Mouse (Mus musculus) lung, embryonic 16.5 days (tissue): ENCODE measurements around the gene Mrps34. TPM values are rescaled to one million over a fixed set of nuclear protein-coding genes. Genes with fewer than 3 reads are reported as not detected.

Experiments
- ATAC-seq: fragments of 200-750 bp; cut with Nextera tagmentation; 2 replicates; pipeline ENCODE4 v1.8.0; 2017; ENCODE audit warnings: low read depth, mild to moderate bottlenecking, moderate library complexity
- H3K27ac ChIP-seq: fragments of 300-500 bp; sonication (generic); 2 replicates; pipeline ENCODE4 v1.5.1; 2014; ENCODE audit warnings: mild to moderate bottlenecking, control low read depth, low read length
- H3K27me3 ChIP-seq: fragments of 300-500 bp; sonication (generic); 2 replicates; pipeline ENCODE4 v1.6.1; 2014; ENCODE audit warnings: low read depth, low read length, mixed read lengths; ENCODE audit not compliant: control insufficient read depth, insufficient read depth
- H3K36me3 ChIP-seq: fragments of 300-500 bp; sonication (generic); 2 replicates; pipeline ENCODE4 v1.6.1; 2014; ENCODE audit warnings: low read length; ENCODE audit not compliant: control insufficient read depth, insufficient read depth
- H3K4me1 ChIP-seq: fragments of 300-500 bp; sonication (generic); replicated peaks from 2 replicates; pipeline ENCODE4 v1.6.1; 2014; ENCODE audit warnings: low read length, mixed read lengths; ENCODE audit not compliant: control insufficient read depth, insufficient read depth
- H3K4me2 ChIP-seq: fragments of 300-500 bp; sonication (generic); 2 replicates; pipeline ENCODE4 v1.6.1; 2014; ENCODE audit warnings: low read depth, low read length, control low read depth
- H3K4me3 ChIP-seq: fragments of 300-500 bp; sonication (generic); 2 replicates; pipeline ENCODE4 v1.5.1; 2014; ENCODE audit warnings: mild to moderate bottlenecking, low read length, control low read depth
- H3K9ac ChIP-seq: fragments of 300-500 bp; sonication (generic); 2 replicates; pipeline ENCODE4 v1.6.1; 2014; ENCODE audit warnings: low read length, control low read depth
- H3K9me3 ChIP-seq: fragments of 300-500 bp; sonication (generic); 2 replicates; pipeline ENCODE4 v1.6.1; 2016; ENCODE audit warnings: low read length; ENCODE audit not compliant: control insufficient read depth
- WGBS: fragments of 180-500 bp; shearing (Covaris S2); extraction: QIAGEN DNeasy Blood & Tissue Kit; methylation state at CpG from one replicate; pipeline ENCODE4 v1.1.7; 2014; 5-methylcytosine and 5-hydroxymethylcytosine counted together
- polyA plus RNA-seq: library from polyadenylated mRNA; unstranded; fragments of >200 nt; fragmentation: Nextera tagmentation; extraction: Ambion mirVana; gene quantifications from 2 replicates; pipeline ENCODE4 v1.2.1, GENCODE M21; 2015

Gene Mrps34
- polyA plus RNA-seq, 1 experiment from 2014 or later, result 89.0 TPM

DNA sequence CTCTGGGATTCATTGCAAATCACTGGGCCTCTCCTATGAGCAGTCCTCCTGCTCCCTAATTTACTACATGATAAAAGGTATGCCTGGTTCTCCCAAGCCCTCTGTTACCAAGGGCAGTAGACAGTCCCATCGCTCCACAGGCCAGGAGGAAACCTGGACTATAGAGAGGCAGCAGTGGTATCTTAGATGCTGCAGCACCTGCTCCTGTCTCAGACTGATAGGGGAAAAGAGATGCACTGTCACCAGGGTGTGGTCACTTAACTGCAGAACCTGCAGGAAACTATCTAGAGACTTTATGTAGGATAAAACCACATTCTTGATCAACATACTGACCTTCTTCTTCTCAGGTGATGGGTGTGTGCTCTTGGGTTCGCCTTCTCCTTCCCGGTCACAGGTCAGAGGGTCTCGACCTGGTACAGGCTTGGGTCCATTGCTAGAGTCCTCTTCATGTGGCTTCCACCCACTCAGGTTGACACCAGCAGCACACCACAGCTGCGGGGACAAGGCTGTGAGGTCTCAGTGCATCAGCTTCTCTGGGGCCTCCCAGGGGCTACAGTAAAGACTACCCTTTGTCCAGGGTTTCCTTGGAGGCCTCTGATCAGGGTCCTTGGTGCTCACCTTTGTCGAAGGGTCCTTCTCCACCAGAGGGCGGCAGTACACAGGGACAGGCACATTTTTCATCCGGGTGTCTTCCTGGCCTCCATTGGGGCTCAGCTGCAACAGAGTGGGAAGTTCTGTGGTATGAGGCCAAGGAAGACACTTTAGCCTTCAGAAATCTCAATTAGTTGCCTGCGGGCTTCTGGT is 8.0 kb downstream of the Mrps34 start:
- Histone ChIP-seq H3K9me3 (no peaks in the 10 kb centered on the region), H3K36me3 (peaks cover 56% of the 10 kb centered on the region), H3K4me2 (no peak overlapping the region), H3K27me3 (no peaks in the 10 kb centered on the region), H3K4me1 (no peaks in the 10 kb centered on the region), H3K9ac (no peak overlapping the region), H3K4me3 (no peak overlapping the region), H3K27ac (no peak overlapping the region)
- ATAC-seq, result no peak
- WGBS, result 66% methylated on average over 9 of the region's 9 CpGs

- 82% methylated on average over 9 of the region's 9 CpGs for WGBS
- H3K4me3 ChIP-seq, result no peak overlapping the region
- no peaks in the 10 kb centered on the region for H3K27me3 ChIP-seq
- no peak overlapping the region for H3K4me2 ChIP-seq
- H3K4me1 ChIP-seq, result no peaks in the 10 kb centered on the region
- no peak overlapping the region for H3K9ac ChIP-seq
- peaks cover 59% of the 10 kb centered on the region for H3K36me3 ChIP-seq
- H3K9me3 ChIP-seq, result no peaks in the 10 kb centered on the region
- ATAC-seq, result no peak
- H3K27ac ChIP-seq, result no peak overlapping the region
Measured at GRCm38 (mm10) chr17:24903767-24904166, 8.9 kb downstream of the Mrps34 start.

- Histone ChIP-seq H3K4me3 (no peak overlapping the region), H3K36me3 (peaks cover 39% of the 10 kb centered on the region), H3K9ac (no peak overlapping the region), H3K27me3 (no peaks in the 10 kb centered on the region), H3K9me3 (no peaks in the 10 kb centered on the region), H3K4me1 (no peaks in the 10 kb centered on the region), H3K27ac (no peak overlapping the region), H3K4me2 (no peak overlapping the region)
- WGBS, result 94% methylated on average over 2 of the region's 2 CpGs
- ATAC-seq, result no peak
Measured at GRCm38 (mm10) chr17:24907591-24907990, 12.7 kb downstream of the Mrps34 start.

- no peak overlapping the region for H3K4me3 ChIP-seq
- no peak overlapping the region for H3K27ac ChIP-seq
- H3K4me2 ChIP-seq, result no peak overlapping the region
- ATAC-seq, result no peak
- no peaks in the 10 kb centered on the region for H3K4me1 ChIP-seq
- H3K27me3 ChIP-seq, result no peaks in the 10 kb centered on the region
- H3K36me3 ChIP-seq, result peaks cover 58% of the 10 kb centered on the region
- no peak overlapping the region for H3K9ac ChIP-seq
- H3K9me3 ChIP-seq, result no peaks in the 10 kb centered on the region
Measured at GRCm38 (mm10) chr17:24913984-24914383, 19.1 kb downstream of the Mrps34 start.

DNA sequence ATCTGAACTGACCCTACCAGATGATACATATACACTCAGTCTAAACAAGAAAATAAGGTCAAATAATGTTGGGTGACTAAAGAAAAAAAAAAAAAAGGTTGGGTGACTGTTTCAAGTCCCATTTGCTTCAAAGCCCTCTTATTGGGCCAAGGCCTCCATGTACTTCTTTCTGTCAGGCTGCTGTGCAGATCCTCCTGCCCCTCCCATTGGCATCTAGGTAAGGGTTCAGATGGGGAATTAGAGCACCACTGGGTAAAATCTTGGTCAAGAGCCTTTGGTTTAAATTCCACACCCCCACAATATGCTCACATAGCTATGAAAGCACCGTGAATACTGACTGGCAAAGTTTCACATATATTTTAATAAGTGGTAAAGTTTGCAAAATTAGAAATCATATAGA is 28.3 kb downstream of the Mrps34 start:
- H3K36me3 ChIP-seq, result peaks cover 48% of the 10 kb centered on the region
- ATAC-seq, result no peak
- 90% methylated on average over 1 of the region's 1 CpGs for WGBS

GRCm38 (mm10) chr17:24929506-24929905 is 34.6 kb downstream of the Mrps34 start:
- H3K9me3 ChIP-seq, result no peaks in the 10 kb centered on the region
- peaks cover 2% of the 10 kb centered on the region for H3K4me1 ChIP-seq
- no peaks in the 10 kb centered on the region for H3K27me3 ChIP-seq
- H3K36me3 ChIP-seq, result peaks cover 9% of the 10 kb centered on the region
- H3K9ac ChIP-seq, result no peak overlapping the region
- no peak overlapping the region for H3K27ac ChIP-seq
- no peak for ATAC-seq
- no peak overlapping the region for H3K4me2 ChIP-seq
- 80% methylated on average over 1 of the region's 1 CpGs for WGBS
- H3K4me3 ChIP-seq, result no peak overlapping the region

More for the DNA sequence above, 28.3 kb downstream of the Mrps34 start:
- Histone ChIP-seq H3K27me3 (no peaks in the 10 kb centered on the region), H3K9ac (no peak overlapping the region), H3K9me3 (no peaks in the 10 kb centered on the region), H3K4me3 (no peak overlapping the region), H3K4me2 (no peak overlapping the region), H3K27ac (no peak overlapping the region), H3K4me1 (no peaks in the 10 kb centered on the region)

DNA sequence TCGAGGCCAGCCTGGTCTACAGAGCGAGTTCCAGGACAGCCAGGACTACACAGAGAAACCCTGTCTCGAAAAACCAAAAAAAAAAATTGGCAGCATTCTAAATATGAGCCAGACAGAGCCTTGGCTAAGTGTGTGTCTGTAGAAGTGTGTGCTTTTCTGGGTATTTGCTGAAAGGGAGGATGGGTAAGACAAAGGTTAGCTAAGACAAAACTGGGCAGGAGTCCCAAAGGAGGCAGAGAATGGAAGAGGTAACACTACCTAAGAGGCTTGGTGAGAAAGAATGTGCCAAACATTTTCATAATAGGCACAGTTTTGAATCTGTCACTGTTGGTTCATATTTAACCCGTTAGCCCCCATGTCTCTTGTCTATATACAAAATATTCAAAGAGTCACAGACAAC is 37.5 kb downstream of the Mrps34 start:
- no peaks in the 10 kb centered on the region for H3K9me3 ChIP-seq
- H3K4me1 ChIP-seq, result peaks cover 16% of the 10 kb centered on the region
- no peak overlapping the region for H3K9ac ChIP-seq
- no peak for ATAC-seq
- no peaks in the 10 kb centered on the region for H3K27me3 ChIP-seq
- WGBS, result 85% methylated on average over 4 of the region's 4 CpGs
- no peak overlapping the region for H3K4me3 ChIP-seq
- no peak overlapping the region for H3K27ac ChIP-seq
- peaks cover 3% of the 10 kb centered on the region for H3K36me3 ChIP-seq
- no peak overlapping the region for H3K4me2 ChIP-seq

GRCm38 (mm10) chr17:24933163-24933562 is 38.2 kb downstream of the Mrps34 start:
- Histone ChIP-seq H3K4me2 (no peak overlapping the region), H3K4me1 (peaks cover 16% of the 10 kb centered on the region)
- 69% methylated on average over 4 of the region's 4 CpGs for WGBS

DNA sequence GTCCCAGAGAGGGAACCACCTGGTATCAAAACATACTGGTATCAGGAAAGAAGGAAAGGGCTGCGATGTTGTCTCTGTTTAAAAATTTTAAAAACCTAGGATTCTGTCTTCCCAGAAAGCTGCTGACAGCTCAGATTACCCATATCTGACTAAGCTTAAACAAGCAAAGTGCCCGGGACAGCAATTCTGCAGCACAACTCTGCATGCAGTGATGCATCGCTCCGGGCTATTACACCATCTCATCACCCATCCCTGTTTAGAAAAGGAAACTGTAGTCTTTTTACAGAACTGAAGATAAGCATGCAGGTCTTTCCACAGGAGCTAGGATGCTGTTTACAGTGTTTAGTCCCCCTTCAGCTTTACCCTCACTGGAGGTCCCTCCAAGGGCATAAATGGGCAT is 40.0 kb downstream of the Mrps34 start:
- Histone ChIP-seq H3K9ac (peak overlapping the region; percentile 93), H3K4me3 (peak overlapping the region; percentile 99), H3K4me2 (peak overlapping the region; percentile 86), H3K27me3 (no peaks in the 10 kb centered on the region), H3K9me3 (no peaks in the 10 kb centered on the region), H3K36me3 (peaks cover 2% of the 10 kb centered on the region; the same call in 1 of the 2 replicates), H3K27ac (no peak overlapping the region), H3K4me1 (peaks cover 16% of the 10 kb centered on the region)
- no peak for ATAC-seq
- 57% methylated on average over 4 of the region's 4 CpGs for WGBS

More at GRCm38 (mm10) chr17:24933163-24933562, 38.2 kb downstream of the Mrps34 start:
- peaks cover 2% of the 10 kb centered on the region; the same call in 1 of the 2 replicates for H3K36me3 ChIP-seq
- H3K27ac ChIP-seq, result no peak overlapping the region
- no peaks in the 10 kb centered on the region for H3K9me3 ChIP-seq
- no peaks in the 10 kb centered on the region for H3K27me3 ChIP-seq
- ATAC-seq, result no peak
- no peak overlapping the region for H3K4me3 ChIP-seq
- no peak overlapping the region for H3K9ac ChIP-seq
